Mouse (Mus musculus): ENCODE measurements at regions not wholly inside any gene's neighbourhood (a gene's known extent, or its start where the extent isn't known, plus 50 kb on each side); places are given as distances from the start of the nearest gene placed in this dataset.

DNA sequence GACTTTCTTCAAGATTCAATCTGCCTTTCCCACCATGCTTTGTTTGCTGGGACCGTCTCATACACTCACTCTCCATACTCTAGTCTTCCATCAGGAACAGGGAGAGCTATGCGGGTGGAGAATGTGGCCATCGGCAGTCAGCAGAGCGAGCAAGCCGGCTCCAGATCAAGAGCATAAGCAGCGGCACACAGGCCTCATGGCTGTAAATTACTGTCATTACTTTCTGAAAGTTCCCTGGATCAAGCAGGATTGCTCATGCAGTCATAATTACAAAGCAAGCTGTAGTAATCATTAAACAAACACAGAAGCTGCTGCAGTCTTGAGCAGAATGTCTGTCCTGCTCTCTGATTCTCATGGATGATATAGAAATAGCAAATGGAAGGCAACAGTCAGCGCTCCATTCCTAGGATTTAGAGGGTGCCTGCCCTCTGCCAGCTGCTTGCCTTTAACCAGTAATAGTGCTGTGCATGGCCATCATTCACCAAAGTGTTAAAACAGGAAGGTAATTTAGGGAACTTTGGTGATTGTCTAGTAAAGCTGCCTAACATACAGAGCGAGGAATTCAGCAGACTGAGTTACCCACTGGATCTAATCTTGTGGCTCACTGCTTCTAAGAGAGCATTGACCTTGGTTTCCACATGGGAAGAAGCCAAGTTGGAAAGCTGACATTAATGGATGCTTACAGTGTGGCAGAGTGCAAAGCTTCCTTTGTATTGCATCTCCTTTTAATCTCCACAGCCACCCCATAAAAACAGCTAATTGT lies 298.2 kb downstream of the 1190002N15Rik start:
- H3K27ac ChIP-seq (ENCODE audit: control insufficient read depth, insufficient read depth, low read length): no peak overlapping the region
- H3K36me3 ChIP-seq (ENCODE audit: control insufficient read depth, insufficient read depth, low read length): no peaks in the 10 kb centered on the region
- TF ChIP-seq CTCF (IDR thresholded peaks at IDR 0.05; ENCODE audit: borderline replicate concordance, control insufficient read depth, extremely low read depth, insufficient read depth, low read length, poor library complexity) (no peak), POLR2A (IDR thresholded peaks at IDR 0.05; ENCODE audit: control insufficient read depth, extremely low read depth, insufficient read depth, low read length, poor library complexity) (no peak)
- WGBS: 92% methylated on average over 8 of the region's 8 CpGs
- H3K27me3 ChIP-seq (ENCODE audit: control insufficient read depth, insufficient read depth, low read length): no peaks in the 10 kb centered on the region
- no peak for DNase-seq
- no peaks in the 10 kb centered on the region for H3K4me1 ChIP-seq (replicated peaks; ENCODE audit: control insufficient read depth, insufficient read depth, low read length)
- no peak overlapping the region for H3K4me3 ChIP-seq (ENCODE audit: control insufficient read depth, insufficient read depth, low read length)

DNA sequence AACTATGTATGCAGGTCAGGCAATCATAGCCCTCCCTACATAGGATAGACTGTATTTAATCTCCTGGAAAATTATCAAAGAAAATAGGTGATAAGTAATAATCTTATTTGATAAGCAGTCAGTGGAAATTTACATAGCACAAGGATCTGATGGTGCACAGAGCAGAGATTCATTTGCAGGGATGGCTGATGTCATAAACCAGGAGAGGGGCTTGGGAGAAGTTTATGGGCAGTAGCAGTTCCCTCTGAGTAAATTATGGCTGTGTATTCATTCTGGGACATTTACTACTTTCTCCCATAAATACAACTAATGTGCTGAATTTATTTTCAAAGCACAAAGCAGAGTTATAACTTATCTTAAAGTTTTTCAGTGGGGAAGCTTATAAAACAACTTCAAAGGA lies 299.3 kb downstream of the 1190002N15Rik start:
- no peaks in the 10 kb centered on the region for H3K36me3 ChIP-seq (ENCODE audit: control insufficient read depth, insufficient read depth, low read length)
- H3K27me3 ChIP-seq (ENCODE audit: control insufficient read depth, insufficient read depth, low read length): no peaks in the 10 kb centered on the region
- H3K27ac ChIP-seq (ENCODE audit: control insufficient read depth, insufficient read depth, low read length): no peak overlapping the region
- DNase-seq: no peak
- no peaks in the 10 kb centered on the region for H3K4me1 ChIP-seq (replicated peaks; ENCODE audit: control insufficient read depth, insufficient read depth, low read length)
- H3K4me3 ChIP-seq (ENCODE audit: control insufficient read depth, insufficient read depth, low read length): no peak overlapping the region
- TF ChIP-seq POLR2A (IDR thresholded peaks at IDR 0.05; ENCODE audit: control insufficient read depth, extremely low read depth, insufficient read depth, low read length, poor library complexity): no peak
- TF ChIP-seq CTCF (IDR thresholded peaks at IDR 0.05; ENCODE audit: borderline replicate concordance, control insufficient read depth, extremely low read depth, insufficient read depth, low read length, poor library complexity): no peak

DNA sequence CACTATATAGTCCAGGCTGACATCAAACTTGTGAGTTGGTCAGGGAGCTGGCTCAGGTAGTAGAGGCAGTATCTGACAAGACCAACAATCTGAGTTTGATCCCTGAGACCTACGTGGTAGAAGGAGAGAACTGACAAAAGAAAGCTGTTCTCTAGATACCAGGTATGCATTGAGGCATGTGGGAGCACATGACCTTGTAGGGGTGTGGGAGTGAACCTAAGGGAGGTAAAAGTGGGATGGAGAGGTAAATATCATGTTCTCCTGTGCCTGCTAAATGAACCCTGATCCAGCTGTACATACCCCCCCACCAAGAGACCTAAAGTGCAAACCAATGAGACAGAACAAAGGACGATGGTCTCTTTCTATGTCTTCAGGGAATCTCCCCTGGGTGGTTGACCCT lies 308.3 kb downstream of the 1190002N15Rik start:
- no peak for TF ChIP-seq CTCF (IDR thresholded peaks at IDR 0.05; ENCODE audit: borderline replicate concordance, control insufficient read depth, extremely low read depth, insufficient read depth, low read length, poor library complexity)
- TF ChIP-seq POLR2A (IDR thresholded peaks at IDR 0.05; ENCODE audit: control insufficient read depth, extremely low read depth, insufficient read depth, low read length, poor library complexity): no peak

DNA sequence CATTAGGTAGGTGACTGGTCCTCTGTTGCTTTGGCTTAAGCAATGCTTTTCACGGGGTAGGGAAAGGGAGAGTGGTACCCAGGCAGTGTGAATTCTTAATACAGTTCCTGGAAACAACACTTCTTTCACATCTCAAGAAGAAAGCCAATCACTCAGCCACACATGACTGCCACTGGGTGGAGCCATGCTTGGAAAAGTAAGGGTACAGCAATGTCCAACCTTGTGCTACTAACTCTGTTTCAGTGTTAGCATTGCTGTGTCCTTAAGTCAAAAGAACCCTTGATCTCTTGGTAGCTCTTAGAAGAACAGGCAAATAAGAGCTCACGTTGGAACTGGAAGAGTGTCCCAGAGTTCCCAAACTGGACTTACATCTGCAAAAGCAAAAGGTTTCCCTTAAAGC lies 318.8 kb downstream of the 1190002N15Rik start:
- Histone ChIP-seq H3K4me3 (ENCODE audit: control insufficient read depth, insufficient read depth, low read length) (no peak overlapping the region), H3K36me3 (ENCODE audit: control insufficient read depth, insufficient read depth, low read length) (no peaks in the 10 kb centered on the region), H3K4me1 (replicated peaks; ENCODE audit: control insufficient read depth, insufficient read depth, low read length) (no peaks in the 10 kb centered on the region), H3K27me3 (ENCODE audit: control insufficient read depth, insufficient read depth, low read length) (no peaks in the 10 kb centered on the region), H3K27ac (ENCODE audit: control insufficient read depth, insufficient read depth, low read length) (no peak overlapping the region)
- TF ChIP-seq CTCF (IDR thresholded peaks at IDR 0.05; ENCODE audit: borderline replicate concordance, control insufficient read depth, extremely low read depth, insufficient read depth, low read length, poor library complexity) (no peak), POLR2A (IDR thresholded peaks at IDR 0.05; ENCODE audit: control insufficient read depth, extremely low read depth, insufficient read depth, low read length, poor library complexity) (no peak)
- no peak for DNase-seq
- WGBS: 74% methylated on average over 2 of the region's 2 CpGs

More for the DNA sequence above, 308.3 kb downstream of the 1190002N15Rik start:
- DNase-seq: no peak
- Histone ChIP-seq H3K4me1 (replicated peaks; ENCODE audit: control insufficient read depth, insufficient read depth, low read length) (no peaks in the 10 kb centered on the region), H3K27me3 (ENCODE audit: control insufficient read depth, insufficient read depth, low read length) (no peaks in the 10 kb centered on the region), H3K27ac (ENCODE audit: control insufficient read depth, insufficient read depth, low read length) (no peak overlapping the region), H3K36me3 (ENCODE audit: control insufficient read depth, insufficient read depth, low read length) (no peaks in the 10 kb centered on the region), H3K4me3 (ENCODE audit: control insufficient read depth, insufficient read depth, low read length) (no peak overlapping the region)
- WGBS: 87% methylated on average over 2 of the region's 2 CpGs

DNA sequence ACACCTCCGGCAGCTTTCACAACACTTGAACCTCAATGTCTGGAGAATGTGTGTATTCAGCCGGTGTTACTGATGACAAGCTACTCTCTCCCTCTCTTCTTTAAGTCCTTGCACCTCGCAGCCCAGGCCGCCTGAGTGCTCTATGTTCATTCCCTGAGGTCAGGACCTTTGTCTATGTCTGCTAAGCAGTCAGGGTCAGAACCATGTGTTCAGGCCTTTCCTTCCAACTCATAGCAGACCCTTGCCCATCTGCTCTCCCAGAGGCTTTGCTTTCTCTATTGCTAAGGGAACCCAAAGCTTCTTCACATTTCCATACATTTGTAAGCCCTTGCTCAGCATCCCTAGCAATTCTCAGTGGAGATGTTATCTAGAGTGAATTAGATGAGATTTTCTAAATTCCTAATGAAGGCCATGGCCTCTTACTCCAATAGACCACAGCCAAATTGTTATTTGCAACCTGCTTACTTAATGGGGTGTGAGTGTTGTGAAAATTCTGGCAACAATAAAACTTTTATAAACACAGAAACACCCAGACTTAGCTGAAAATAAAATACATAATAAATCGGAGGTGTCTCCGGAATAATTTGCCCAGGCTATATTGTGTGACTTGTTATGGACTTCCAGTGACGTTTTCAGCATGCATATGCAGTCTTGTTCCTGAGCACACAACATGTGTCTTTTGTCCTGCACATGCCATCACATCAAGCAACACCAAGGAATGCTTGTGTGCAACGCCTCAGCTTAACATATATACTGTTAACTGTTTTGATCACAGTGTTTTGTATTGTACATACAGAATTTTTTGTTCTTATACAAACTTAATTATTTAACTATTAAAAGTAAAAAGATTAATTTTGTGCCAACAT lies 321.2 kb downstream of the 1190002N15Rik start:
- Histone ChIP-seq H3K27ac (ENCODE audit: control insufficient read depth, insufficient read depth, low read length) (no peak overlapping the region), H3K4me1 (replicated peaks; ENCODE audit: control insufficient read depth, insufficient read depth, low read length) (no peaks in the 10 kb centered on the region), H3K27me3 (ENCODE audit: control insufficient read depth, insufficient read depth, low read length) (no peaks in the 10 kb centered on the region), H3K4me3 (ENCODE audit: control insufficient read depth, insufficient read depth, low read length) (no peak overlapping the region), H3K36me3 (ENCODE audit: control insufficient read depth, insufficient read depth, low read length) (no peaks in the 10 kb centered on the region)
- TF ChIP-seq CTCF (IDR thresholded peaks at IDR 0.05; ENCODE audit: borderline replicate concordance, control insufficient read depth, extremely low read depth, insufficient read depth, low read length, poor library complexity): no peak
- TF ChIP-seq POLR2A (IDR thresholded peaks at IDR 0.05; ENCODE audit: control insufficient read depth, extremely low read depth, insufficient read depth, low read length, poor library complexity): no peak
- no peak for DNase-seq
- 91% methylated on average over 8 of the region's 8 CpGs for WGBS

DNA sequence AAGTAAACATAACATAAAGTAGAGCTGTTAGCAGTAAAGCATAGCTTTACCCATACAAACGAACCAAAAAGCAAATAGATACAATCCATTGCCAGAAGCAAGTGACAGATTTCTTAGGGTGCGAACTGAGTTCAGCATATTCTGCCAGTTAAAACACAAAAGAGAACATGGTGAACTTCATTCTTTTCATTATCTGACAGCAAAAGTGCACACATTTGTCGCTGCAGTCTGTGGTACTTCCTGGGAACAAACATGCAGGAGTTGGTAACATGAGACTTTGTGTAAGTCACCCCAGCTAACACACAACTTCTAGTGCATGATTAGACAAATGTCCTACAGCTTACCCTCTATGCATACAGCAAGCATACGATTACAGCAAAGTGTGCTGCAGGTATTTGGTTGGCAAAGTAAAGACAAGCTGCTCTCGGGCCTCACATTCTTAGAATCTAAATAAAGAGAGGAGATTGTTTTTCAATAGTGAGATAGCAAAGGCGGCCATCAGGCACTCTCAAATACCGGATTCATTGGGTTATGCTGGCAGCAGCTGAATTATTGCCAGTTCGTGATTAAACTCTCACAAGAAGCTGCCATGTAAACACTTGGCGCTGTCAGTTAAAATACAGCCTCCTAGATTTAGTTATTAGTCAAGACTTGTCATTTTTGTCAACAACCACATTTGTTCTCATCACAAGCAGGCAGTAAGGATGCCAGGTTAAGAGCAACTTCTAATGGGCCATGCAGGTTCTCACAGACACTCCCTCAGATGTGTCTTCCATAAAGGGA lies 327.2 kb downstream of the 1190002N15Rik start:
- no peak overlapping the region for H3K4me3 ChIP-seq (ENCODE audit: control insufficient read depth, insufficient read depth, low read length)
- H3K27ac ChIP-seq (ENCODE audit: control insufficient read depth, insufficient read depth, low read length): no peak overlapping the region
- no peak for DNase-seq
- TF ChIP-seq CTCF (IDR thresholded peaks at IDR 0.05; ENCODE audit: borderline replicate concordance, control insufficient read depth, extremely low read depth, insufficient read depth, low read length, poor library complexity) (no peak), POLR2A (IDR thresholded peaks at IDR 0.05; ENCODE audit: control insufficient read depth, extremely low read depth, insufficient read depth, low read length, poor library complexity) (no peak)
- no peaks in the 10 kb centered on the region for H3K27me3 ChIP-seq (ENCODE audit: control insufficient read depth, insufficient read depth, low read length)
- H3K4me1 ChIP-seq (replicated peaks; ENCODE audit: control insufficient read depth, insufficient read depth, low read length): no peaks in the 10 kb centered on the region
- WGBS: 83% methylated on average over 9 of the region's 9 CpGs
- H3K36me3 ChIP-seq (ENCODE audit: control insufficient read depth, insufficient read depth, low read length): no peaks in the 10 kb centered on the region

All from thymus, adult 2 months (tissue).